Mouse (Mus musculus): Measurements from ENCODE around the gene Cdyl. TPM values are rescaled to one million over a fixed set of nuclear protein-coding genes. Genes with fewer than 3 reads are reported as not detected.

Cdyl gene
- polyA plus RNA-seq, 2 experiments, result 20.1 to 22.7 TPM

DNA sequence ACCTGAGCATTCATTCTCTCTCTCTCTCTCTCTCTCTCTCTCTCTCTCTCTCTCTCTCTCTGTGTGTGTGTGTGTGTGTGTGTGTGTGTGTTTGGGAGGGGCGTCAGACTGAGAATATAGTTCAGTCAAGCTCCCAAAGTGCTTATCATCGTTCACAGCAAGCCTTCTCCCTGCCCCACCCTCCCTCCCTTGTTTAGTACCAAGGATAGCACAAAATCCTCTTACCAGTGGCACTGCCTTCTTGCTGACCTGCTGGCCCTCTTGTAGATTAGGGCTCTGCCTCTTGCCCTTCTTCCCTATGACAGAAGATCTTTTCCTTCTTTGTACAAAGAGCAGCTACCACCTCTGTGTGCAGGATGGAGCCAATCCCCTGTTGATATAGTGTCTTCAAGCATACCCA is 136.3 kb downstream of the Cdyl start:
- no peak for DNase-seq (ENCODE audit: low spot score)
- no peak overlapping the region for H3K27ac ChIP-seq (replicated peaks; ENCODE audit: low read depth, low read length)
- H3K27me3 ChIP-seq (ENCODE audit: control insufficient read depth, insufficient read depth, low read length), result no peaks in the 10 kb centered on the region
- no peak for ATAC-seq (ENCODE audit: low FRiP score, low read depth)
- no peak for TF ChIP-seq POLR2A (IDR thresholded peaks at IDR 0.05; ENCODE audit: borderline replicate concordance, extremely low read depth, insufficient read depth, insufficient read length)
- no peak overlapping the region for H3K9ac ChIP-seq (ENCODE audit: low read depth, low read length, severe bottlenecking)
- H3K36me3 ChIP-seq (ENCODE audit: control insufficient read depth, insufficient read depth, low read length), result no peaks in the 10 kb centered on the region
- H3K4me2 ChIP-seq (replicated peaks; ENCODE audit: low read depth, low read length, severe bottlenecking), result no peak overlapping the region
- H3K9me3 ChIP-seq (ENCODE audit: control insufficient read depth, low read length), result no peaks in the 10 kb centered on the region
- H3K4me3 ChIP-seq (replicated peaks; ENCODE audit: low read length), result no peak overlapping the region
- peaks cover 26% of the 10 kb centered on the region for H3K4me1 ChIP-seq (ENCODE audit: control insufficient read depth, insufficient read depth, low read length)
- WGBS, result 61% methylated on average over 2 of the region's 2 CpGs

DNA sequence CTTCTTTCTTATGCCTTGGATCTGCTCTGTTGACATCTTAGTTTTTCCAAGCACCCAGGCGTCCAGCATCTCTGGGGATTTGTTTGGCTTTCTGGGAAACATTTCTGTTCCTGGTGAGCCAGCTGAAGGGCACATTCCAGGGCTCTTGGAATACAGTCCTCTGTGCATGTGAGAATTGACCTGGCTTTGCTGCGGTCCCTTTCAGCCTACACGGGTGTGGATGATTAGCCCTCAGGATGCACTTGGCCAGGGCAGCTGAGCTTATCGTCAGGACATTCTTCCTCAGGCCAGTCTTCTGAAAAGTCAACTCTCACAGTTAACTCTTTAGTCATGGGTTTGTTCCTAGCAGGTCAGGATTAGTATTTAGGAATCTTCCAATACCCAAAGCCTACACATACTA is 136.7 kb downstream of the Cdyl start:
- H3K4me1 ChIP-seq (ENCODE audit: control insufficient read depth, insufficient read depth, low read length), result peaks cover 26% of the 10 kb centered on the region
- H3K27ac ChIP-seq (replicated peaks; ENCODE audit: low read depth, low read length), result no peak overlapping the region
- H3K4me3 ChIP-seq (replicated peaks; ENCODE audit: low read length), result no peak overlapping the region
- no peak for ATAC-seq (ENCODE audit: low FRiP score, low read depth)
- WGBS, result 52% methylated on average over 4 of the region's 4 CpGs
- no peaks in the 10 kb centered on the region for H3K36me3 ChIP-seq (ENCODE audit: control insufficient read depth, insufficient read depth, low read length)
- H3K9me3 ChIP-seq (ENCODE audit: control insufficient read depth, low read length), result no peaks in the 10 kb centered on the region
- no peaks in the 10 kb centered on the region for H3K27me3 ChIP-seq (ENCODE audit: control insufficient read depth, insufficient read depth, low read length)
- H3K4me2 ChIP-seq (replicated peaks; ENCODE audit: low read depth, low read length, severe bottlenecking), result no peak overlapping the region
- no peak for TF ChIP-seq POLR2A (IDR thresholded peaks at IDR 0.05; ENCODE audit: borderline replicate concordance, extremely low read depth, insufficient read depth, insufficient read length)
- DNase-seq (ENCODE audit: low spot score), result no peak
- H3K9ac ChIP-seq (ENCODE audit: low read depth, low read length, severe bottlenecking), result no peak overlapping the region

DNA sequence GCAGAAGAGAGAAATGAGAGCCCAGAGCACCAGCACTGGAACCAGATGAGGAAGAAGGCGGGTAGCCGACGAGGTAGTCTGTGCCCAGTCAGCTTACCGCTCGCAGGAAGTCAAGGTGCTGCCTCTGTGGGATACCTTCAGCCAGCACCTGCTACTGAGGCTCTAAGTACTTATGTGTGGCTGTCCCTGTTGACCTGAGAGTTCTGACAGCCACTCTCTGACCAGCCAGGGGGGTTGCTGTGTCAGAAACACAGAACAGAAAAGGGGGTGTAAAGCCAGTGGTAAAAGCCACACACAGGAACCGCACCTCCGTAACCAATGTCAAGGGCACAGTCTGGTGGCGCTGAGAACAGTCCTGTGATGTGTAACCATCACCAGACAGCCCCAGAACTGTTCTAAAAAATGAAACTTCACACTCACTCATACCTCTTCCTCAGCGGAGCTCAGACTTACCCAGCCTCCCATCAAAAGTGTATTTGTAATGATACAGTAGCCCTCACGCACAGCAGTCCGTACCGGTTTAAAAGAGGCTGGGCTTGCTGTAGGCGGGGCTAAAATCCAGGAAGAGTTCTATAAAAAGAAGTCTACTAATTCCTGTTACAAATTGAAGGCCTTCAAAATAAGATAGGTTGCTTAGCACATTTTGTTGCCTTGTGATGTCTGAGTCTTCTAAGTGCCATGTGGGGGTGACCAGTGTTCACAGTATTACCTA is 138.3 kb downstream of the Cdyl start:
- H3K9ac ChIP-seq (ENCODE audit: low read depth, low read length, severe bottlenecking), result no peak overlapping the region
- DNase-seq (ENCODE audit: low spot score) (no peak), ATAC-seq (ENCODE audit: low FRiP score, low read depth) (no peak)
- TF ChIP-seq POLR2A (IDR thresholded peaks at IDR 0.05; ENCODE audit: borderline replicate concordance, extremely low read depth, insufficient read depth, insufficient read length), result no peak
- H3K27ac ChIP-seq (replicated peaks; ENCODE audit: low read depth, low read length), result no peak overlapping the region
- H3K4me2 ChIP-seq (replicated peaks; ENCODE audit: low read depth, low read length, severe bottlenecking), result no peak overlapping the region
- peaks cover 19% of the 10 kb centered on the region for H3K4me1 ChIP-seq (ENCODE audit: control insufficient read depth, insufficient read depth, low read length)
- no peaks in the 10 kb centered on the region for H3K9me3 ChIP-seq (ENCODE audit: control insufficient read depth, low read length)
- no peaks in the 10 kb centered on the region for H3K36me3 ChIP-seq (ENCODE audit: control insufficient read depth, insufficient read depth, low read length)
- H3K27me3 ChIP-seq (ENCODE audit: control insufficient read depth, insufficient read depth, low read length), result no peaks in the 10 kb centered on the region
- WGBS, result 78% methylated on average over 13 of the region's 13 CpGs
- H3K4me3 ChIP-seq (replicated peaks; ENCODE audit: low read length), result no peak overlapping the region

DNA sequence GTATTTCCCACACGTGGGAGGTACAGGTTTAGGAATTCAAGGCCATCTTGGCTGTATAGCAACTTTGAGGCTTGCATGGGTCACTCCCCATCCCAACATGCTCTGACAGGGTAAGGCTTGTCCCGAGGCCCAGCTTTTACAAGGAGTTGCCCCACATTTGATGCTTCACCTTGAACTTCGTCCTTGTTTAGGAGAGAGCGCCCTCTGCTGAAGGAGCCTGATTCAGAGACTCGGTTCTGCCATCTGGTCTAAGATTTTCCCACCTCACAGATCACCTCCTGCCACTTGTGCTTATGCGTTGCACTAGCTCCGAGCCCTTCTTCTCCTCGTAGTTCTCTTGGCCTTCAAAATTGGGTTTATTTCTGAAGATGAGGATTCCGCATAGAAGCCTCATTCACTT is 139.0 kb downstream of the Cdyl start:
- no peaks in the 10 kb centered on the region for H3K9me3 ChIP-seq (ENCODE audit: control insufficient read depth, low read length)
- no peak for DNase-seq (ENCODE audit: low spot score)

DNA sequence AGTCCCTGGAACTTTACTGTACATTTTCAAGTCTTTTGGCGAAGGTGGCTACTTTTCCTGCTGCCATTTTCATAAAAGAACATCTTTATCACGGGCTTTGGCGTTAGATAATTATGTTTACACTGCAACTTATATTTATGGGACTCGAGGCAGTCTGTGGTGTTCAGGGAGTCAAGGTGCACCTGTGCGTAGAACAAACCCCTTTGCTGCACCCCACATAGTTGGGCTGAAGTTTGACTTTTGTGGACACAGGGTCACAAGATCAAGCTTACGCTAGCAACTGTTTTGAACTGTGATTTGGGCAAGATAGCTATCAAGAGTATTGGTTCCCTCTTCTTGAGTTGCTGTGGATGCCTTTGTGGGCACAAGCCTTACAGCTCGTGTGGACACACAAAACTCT is 140.6 kb downstream of the Cdyl start:
- no peak for ATAC-seq (ENCODE audit: low FRiP score, low read depth)
- 81% methylated on average over 7 of the region's 7 CpGs for WGBS
- Histone ChIP-seq H3K9me3 (ENCODE audit: control insufficient read depth, low read length) (peaks cover 6% of the 10 kb centered on the region; the same call in 1 of the 2 replicates), H3K36me3 (ENCODE audit: control insufficient read depth, insufficient read depth, low read length) (no peaks in the 10 kb centered on the region), H3K9ac (ENCODE audit: low read depth, low read length, severe bottlenecking) (no peak overlapping the region), H3K4me2 (replicated peaks; ENCODE audit: low read depth, low read length, severe bottlenecking) (no peak overlapping the region), H3K4me3 (replicated peaks; ENCODE audit: low read length) (no peak overlapping the region), H3K4me1 (ENCODE audit: control insufficient read depth, insufficient read depth, low read length) (peaks cover 8% of the 10 kb centered on the region), H3K27me3 (ENCODE audit: control insufficient read depth, insufficient read depth, low read length) (no peaks in the 10 kb centered on the region), H3K27ac (replicated peaks; ENCODE audit: low read depth, low read length) (no peak overlapping the region)
- no peak for TF ChIP-seq POLR2A (IDR thresholded peaks at IDR 0.05; ENCODE audit: borderline replicate concordance, extremely low read depth, insufficient read depth, insufficient read length)
- DNase-seq (ENCODE audit: low spot score), result no peak

More for the DNA sequence above, 139.0 kb downstream of the Cdyl start:
- no peak for TF ChIP-seq POLR2A (IDR thresholded peaks at IDR 0.05; ENCODE audit: borderline replicate concordance, extremely low read depth, insufficient read depth, insufficient read length)
- WGBS, result 58% methylated on average over 9 of the region's 9 CpGs
- ATAC-seq (ENCODE audit: low FRiP score, low read depth), result no peak
- Histone ChIP-seq H3K4me1 (ENCODE audit: control insufficient read depth, insufficient read depth, low read length) (peaks cover 14% of the 10 kb centered on the region), H3K27me3 (ENCODE audit: control insufficient read depth, insufficient read depth, low read length) (no peaks in the 10 kb centered on the region), H3K36me3 (ENCODE audit: control insufficient read depth, insufficient read depth, low read length) (no peaks in the 10 kb centered on the region), H3K27ac (replicated peaks; ENCODE audit: low read depth, low read length) (no peak overlapping the region), H3K4me3 (replicated peaks; ENCODE audit: low read length) (no peak overlapping the region), H3K9ac (ENCODE audit: low read depth, low read length, severe bottlenecking) (no peak overlapping the region), H3K4me2 (replicated peaks; ENCODE audit: low read depth, low read length, severe bottlenecking) (no peak overlapping the region)

Measured in limb, embryonic 14.5 days (tissue).